Mouse (Mus musculus): Measurements from ENCODE around the gene Dnase1. TPM values are rescaled to one million over a fixed set of nuclear protein-coding genes. Genes with fewer than 3 reads are reported as not detected.

The Dnase1 gene
- total and polyA plus RNA-seq, 3 experiments, result 0.81 to 7.7 TPM; not detected in 1

DNA sequence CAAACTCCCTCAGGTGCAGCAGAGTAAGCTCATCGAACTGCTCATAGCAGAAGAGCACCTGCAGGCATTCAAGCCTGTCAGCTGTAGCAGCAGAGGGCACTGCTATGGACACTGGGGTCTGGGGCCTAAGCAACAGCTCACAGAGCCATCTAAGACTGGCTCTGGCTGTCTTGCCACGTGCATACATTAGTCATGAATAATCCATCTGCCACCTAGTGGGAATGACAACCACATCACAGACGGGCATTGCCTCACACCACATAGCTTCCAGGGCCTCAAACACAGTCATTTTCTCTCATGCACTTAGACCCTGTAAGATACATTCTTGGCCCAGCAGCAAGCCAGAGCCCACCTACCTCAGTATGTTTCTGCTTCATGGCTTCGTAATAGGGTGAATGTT, 8.8 kb downstream of the Dnase1 start:
- no peak overlapping the region for H3K27ac ChIP-seq (ENCODE audit: control insufficient read depth, low read depth, low read length)
- no peak for DNase-seq (ENCODE audit: low read depth, low spot score)
- H3K4me1 ChIP-seq (ENCODE audit: control insufficient read depth in 1 of 2, insufficient read depth in 2 of 2, low read length in 2 of 2), result no peaks in the 10 kb centered on the region
- no peaks in the 10 kb centered on the region for H3K9me3 ChIP-seq (replicated peaks; ENCODE audit: insufficient read depth, low read length)
- H3K79me2 ChIP-seq (ENCODE audit: control insufficient read depth, insufficient read depth, low read length, poor library complexity), result no peaks in the 10 kb centered on the region
- peaks cover 0 to 9% of the 10 kb centered on the region in 2 experiments; a peak in 2 of 4 replicates for H3K36me3 ChIP-seq (ENCODE audit: control insufficient read depth in 1 of 2, insufficient read depth in 2 of 2, low read length in 2 of 2)
- H3K27me3 ChIP-seq (ENCODE audit: control insufficient read depth in 1 of 2, insufficient read depth in 2 of 2, low read length in 2 of 2), result no peaks in the 10 kb centered on the region
- H3K4me3 ChIP-seq (ENCODE audit: control insufficient read depth in 1 of 2, insufficient read depth in 1 of 2, low read depth in 2 of 2, low read length in 2 of 2), result no peak overlapping the region
- TF ChIP-seq ZKSCAN1 (IDR thresholded peaks at IDR 0.05; ENCODE audit: low read depth, low read length) (no peak), RAD21 (IDR thresholded peaks at IDR 0.05; ENCODE audit: low read depth, low read length) (no peak; the same call in 1 of the 2 replicates), TCF12 (IDR thresholded peaks at IDR 0.05; ENCODE audit: low read depth, low read length) (no peak), MAX (IDR thresholded peaks at IDR 0.05; ENCODE audit: low read length) (no peak), MAFK (IDR thresholded peaks at IDR 0.05; ENCODE audit: borderline replicate concordance, low read depth, low read length) (no peak), KAT2A (conservative IDR thresholded peaks at IDR 0.05; ENCODE audit: low read depth, low read length) (no peak), GATA1 (IDR thresholded peaks at IDR 0.05; ENCODE audit: low read depth, low read length) (no peak)
- no peak overlapping the region for H3K9ac ChIP-seq (ENCODE audit: control insufficient read depth, low read depth, low read length, poor library complexity, severe bottlenecking)

DNA sequence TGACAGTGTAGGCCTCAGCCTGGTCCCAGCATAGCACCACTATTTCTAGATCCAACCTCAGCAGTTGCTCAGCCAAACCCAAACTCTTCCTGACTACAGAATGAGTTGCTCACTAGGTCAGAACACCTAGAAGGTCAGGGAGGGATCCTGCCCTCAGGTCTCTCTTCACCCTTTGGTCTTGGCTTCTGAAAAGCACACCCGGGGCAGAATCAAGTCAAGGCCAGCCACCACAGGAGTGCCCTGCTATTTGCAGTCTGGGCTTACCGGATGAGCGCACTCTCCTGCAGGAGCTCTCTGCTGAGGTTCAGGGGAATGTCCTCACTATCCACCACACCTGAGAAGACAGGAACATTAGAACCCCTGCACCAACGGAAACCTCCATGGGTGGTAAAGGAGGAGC, 15.9 kb downstream of the Dnase1 start:
- Histone ChIP-seq H3K4me1 (ENCODE audit: control insufficient read depth in 1 of 2, insufficient read depth in 2 of 2, low read length in 2 of 2) (no peaks in the 10 kb centered on the region), H3K9me3 (replicated peaks; ENCODE audit: insufficient read depth, low read length) (no peaks in the 10 kb centered on the region), H3K36me3 (ENCODE audit: control insufficient read depth in 1 of 2, insufficient read depth in 2 of 2, low read length in 2 of 2) (peaks cover 0 to 11% of the 10 kb centered on the region in 2 experiments; a peak in 2 of 4 replicates), H3K79me2 (ENCODE audit: control insufficient read depth, insufficient read depth, low read length, poor library complexity) (no peaks in the 10 kb centered on the region), H3K27ac (ENCODE audit: control insufficient read depth, low read depth, low read length) (no peak overlapping the region), H3K27me3 (ENCODE audit: control insufficient read depth in 1 of 2, insufficient read depth in 2 of 2, low read length in 2 of 2) (no peaks in the 10 kb centered on the region), H3K4me3 (ENCODE audit: control insufficient read depth in 1 of 2, insufficient read depth in 1 of 2, low read depth in 2 of 2, low read length in 2 of 2) (no peak overlapping the region), H3K9ac (ENCODE audit: control insufficient read depth, low read depth, low read length, poor library complexity, severe bottlenecking) (no peak overlapping the region)
- TF ChIP-seq MYB (IDR thresholded peaks at IDR 0.05; ENCODE audit: low read depth, low read length) (no peak), MAFK (IDR thresholded peaks at IDR 0.05; ENCODE audit: borderline replicate concordance, low read depth, low read length) (no peak), MAX (IDR thresholded peaks at IDR 0.05; ENCODE audit: low read length) (no peak), NRF1 (IDR thresholded peaks at IDR 0.05; ENCODE audit: insufficient read depth, low read depth, low read length, poor library complexity, severe bottlenecking) (no peak), RAD21 (IDR thresholded peaks at IDR 0.05; ENCODE audit: low read depth, low read length) (no peak), ELF1 (IDR thresholded peaks at IDR 0.05; ENCODE audit: low read depth, low read length) (no peak), TCF12 (IDR thresholded peaks at IDR 0.05; ENCODE audit: low read depth, low read length) (no peak), KAT2A (conservative IDR thresholded peaks at IDR 0.05; ENCODE audit: low read depth, low read length) (no peak), ETS1 (IDR thresholded peaks at IDR 0.05; ENCODE audit: low read depth, low read length) (no peak), MXI1 (IDR thresholded peaks at IDR 0.05; ENCODE audit: low read depth, low read length) (no peak), BHLHE40 (IDR thresholded peaks at IDR 0.05; ENCODE audit: borderline replicate concordance, low read depth, low read length) (no peak), TBP (IDR thresholded peaks at IDR 0.05; ENCODE audit: low read depth, low read length) (no peak), GABPA (IDR thresholded peaks at IDR 0.05; ENCODE audit: low read depth, low read length) (no peak), MYC (IDR thresholded peaks at IDR 0.05; ENCODE audit: low read depth, low read length) (no peak)
- DNase-seq (ENCODE audit: low read depth, low spot score), result no peak
